25 mouse cellular contexts compared by ENCODE assay signal in the genomic region with DNA sequence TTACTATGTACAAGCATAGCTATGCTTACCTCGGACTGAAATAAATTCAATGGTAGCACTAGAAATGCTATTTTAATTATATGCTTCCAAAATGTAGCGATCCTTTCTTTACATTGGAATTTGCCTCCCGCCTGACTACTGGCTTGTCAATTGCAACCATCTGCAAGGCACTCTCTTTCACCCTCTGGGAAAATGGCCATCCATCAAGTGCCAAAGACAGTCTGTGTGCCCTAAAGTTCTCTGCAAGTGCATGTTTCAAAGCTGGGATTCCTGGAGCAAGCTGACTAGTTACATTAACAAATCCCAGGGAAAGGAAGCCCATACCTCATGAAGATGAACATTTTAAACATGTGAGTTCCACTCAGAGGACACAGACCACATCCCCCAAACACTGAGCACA.
DNase-seq lines count a peak whose midpoint lies in the region; ATAC-seq lines count a peak whose summit lies in the region.
"Had no signal": no experiment of that assay in that cellular context is flagged by ENCODE, and none has a peak within 500 bp of the region (broad histone marks: within the 10 kb centered on the region; RNA-seq: fewer than 3 reads in every experiment).

No protein-coding gene starts in this region.

- intact Hi-C loops in left cerebral cortex, postnatal 14 days (cut with DNase I) = no loop called here

- ATAC-seq in embryonic facial prominence, embryonic 11.5 days (replicated peaks; ENCODE audit: insufficient number of reproducible peaks, low FRiP score, low TSS enrichment, low read depth) = no peak
- ATAC-seq in limb, embryonic 12.5 days (ENCODE audit: insufficient number of reproducible peaks, insufficient read depth, low FRiP score, low TSS enrichment, low read depth) = no peak
- ATAC-seq: forebrain, embryonic 14.5 days had no signal

- WGBS in embryonic facial prominence, embryonic 11.5 days = 48% methylated on average over 3 of the region's 3 CpGs
- 57% methylated on average over 3 of the region's 3 CpGs for whole genome bisulfite sequencing in embryonic facial prominence, embryonic 10.5 days
- 42% methylated on average over 3 of the region's 3 CpGs for WGBS in limb, embryonic 12.5 days

- H3K4me1 ChIP-seq in embryonic facial prominence, embryonic 11.5 days (ENCODE audit: control insufficient read depth, insufficient read depth, low read length) = no peaks in the 10 kb centered on the region
- H3K4me1 ChIP-seq in embryonic facial prominence, embryonic 10.5 days = peaks cover 10% of the 10 kb centered on the region
- H3K4me1 ChIP-seq in limb, embryonic 12.5 days (replicated peaks) = no peaks in the 10 kb centered on the region
- H3K4me1 ChIP-seq: liver, embryonic 15.5 days; megakaryocyte, embryonic 14.5 days; neural tube, embryonic 13.5 days had no signal

- no peaks in the 10 kb centered on the region for H3K36me3 ChIP-seq in embryonic facial prominence, embryonic 11.5 days (replicated peaks; ENCODE audit: control insufficient read depth, insufficient read depth, low read depth, low read length)
- no peaks in the 10 kb centered on the region; the same call in 1 of the 2 replicates for H3K36me3 ChIP-seq in embryonic facial prominence, embryonic 10.5 days (replicated peaks)
- H3K36me3 ChIP-seq in limb, embryonic 12.5 days = peaks cover 6% of the 10 kb centered on the region; the same call in 1 of the 2 replicates
- H3K36me3 ChIP-seq: limb, embryonic 15.5 days; liver, embryonic 15.5 days; lung, embryonic 15.5 days; neural tube, embryonic 13.5 days had no signal

- DNase-seq in embryonic facial prominence, embryonic 11.5 days (ENCODE audit: low spot score) = peak; percentile 33
- no peak for DNase-seq in embryonic facial prominence, embryonic 10.5 days (ENCODE audit: low spot score)
- peak; percentile 34 for DNase-seq in adipocyte (ENCODE audit: low spot score)
- peak; percentile 42 for DNase-seq in embryo, embryonic 9.5 days (ENCODE audit: extremely low spot score)
- DNase-seq in left cerebral cortex, postnatal 14 days (ENCODE audit: low spot score in 2 of 2) = no peak
- no peak for DNase-seq in spleen, adult 18-20 months
- DNase-seq in layer of hippocampus, adult 8-10 months (ENCODE audit: low spot score in 2 of 2) = no peak
- DNase-seq: adrenal gland, postnatal 36 days; cerebellum, adult 11 months; cerebellum, postnatal 10 days; gastrocnemius, postnatal 10 days; heart, adult 2 months; lung, postnatal 36 days; midbrain, embryonic 14.5 days; thymus, adult 18-20 months; thymus, postnatal 4 days had no signal

- no peak overlapping the region for H3K4me2 ChIP-seq in embryonic facial prominence, embryonic 11.5 days (ENCODE audit: low read depth, low read length)
- no peak overlapping the region for H3K4me2 ChIP-seq in limb, embryonic 12.5 days
- H3K4me2 ChIP-seq: hindbrain, embryonic 14.5 days; limb, embryonic 15.5 days; liver, embryonic 15.5 days; lung, embryonic 15.5 days; neural tube, embryonic 13.5 days had no signal

- H3K4me3 ChIP-seq in embryonic facial prominence, embryonic 11.5 days (ENCODE audit: low read depth, low read length) = no peak overlapping the region
- no peak overlapping the region for H3K4me3 ChIP-seq in embryonic facial prominence, embryonic 10.5 days
- no peak overlapping the region for H3K4me3 ChIP-seq in limb, embryonic 12.5 days (replicated peaks)
- H3K4me3 ChIP-seq: heart, adult 2 months; limb, embryonic 15.5 days; liver, embryonic 15.5 days; lung, embryonic 15.5 days; megakaryocyte, embryonic 14.5 days; neural tube, embryonic 13.5 days had no signal

- no peaks in the 10 kb centered on the region for H3K9me3 ChIP-seq in embryonic facial prominence, embryonic 11.5 days (replicated peaks; ENCODE audit: control insufficient read depth, low read length)
- no peaks in the 10 kb centered on the region for H3K9me3 ChIP-seq in embryonic facial prominence, embryonic 10.5 days
- no peaks in the 10 kb centered on the region for H3K9me3 ChIP-seq in limb, embryonic 12.5 days
- H3K9me3 ChIP-seq: limb, embryonic 15.5 days; liver, embryonic 15.5 days; lung, embryonic 15.5 days; megakaryocyte, embryonic 14.5 days; neural tube, embryonic 13.5 days had no signal

- no peak overlapping the region for H3K27ac ChIP-seq in embryonic facial prominence, embryonic 11.5 days (replicated peaks; ENCODE audit: low read depth, low read length)
- no peak overlapping the region for H3K27ac ChIP-seq in embryonic facial prominence, embryonic 10.5 days (replicated peaks)
- 0 out of 2 replicates have a peak overlapping the region, but pooled peaks have one; percentile 23 for H3K27ac ChIP-seq in limb, embryonic 12.5 days
- H3K27ac ChIP-seq: heart, adult 2 months; hindbrain, embryonic 14.5 days; kidney, postnatal 0 days; limb, embryonic 15.5 days; liver, embryonic 15.5 days; lung, embryonic 15.5 days; neural tube, embryonic 13.5 days had no signal

- H3K27me3 ChIP-seq in embryonic facial prominence, embryonic 11.5 days (ENCODE audit: control insufficient read depth, insufficient read depth, low read length) = no peaks in the 10 kb centered on the region
- H3K27me3 ChIP-seq in embryonic facial prominence, embryonic 10.5 days (replicated peaks; ENCODE audit: low read depth, poor library complexity, severe bottlenecking) = no peaks in the 10 kb centered on the region
- H3K27me3 ChIP-seq in limb, embryonic 12.5 days = no peaks in the 10 kb centered on the region
- H3K27me3 ChIP-seq: limb, embryonic 15.5 days; liver, embryonic 15.5 days; lung, embryonic 15.5 days; megakaryocyte, embryonic 14.5 days; neural tube, embryonic 13.5 days had no signal

- H3K9ac ChIP-seq in embryonic facial prominence, embryonic 11.5 days (replicated peaks; ENCODE audit: low read length) = no peak overlapping the region
- no peak overlapping the region for H3K9ac ChIP-seq in limb, embryonic 12.5 days (replicated peaks)
- H3K9ac ChIP-seq: hindbrain, embryonic 14.5 days; limb, embryonic 15.5 days; liver, embryonic 15.5 days; lung, embryonic 15.5 days; neural tube, embryonic 13.5 days had no signal

Comparison
In these comparisons a context has a peak if more than half of its experiments do, and no peak if none do; other contexts are left out.
1. DNase-seq: peak in embryonic facial prominence, embryonic 11.5 days (single experiment), adipocyte (single experiment) and embryo, embryonic 9.5 days (single experiment); none in embryonic facial prominence, embryonic 10.5 days (single experiment), left cerebral cortex, postnatal 14 days (0 of 2), spleen, adult 18-20 months (0 of 2) and layer of hippocampus, adult 8-10 months (0 of 2).